8 mouse cellular contexts compared by ENCODE assay signal in the genomic region with DNA sequence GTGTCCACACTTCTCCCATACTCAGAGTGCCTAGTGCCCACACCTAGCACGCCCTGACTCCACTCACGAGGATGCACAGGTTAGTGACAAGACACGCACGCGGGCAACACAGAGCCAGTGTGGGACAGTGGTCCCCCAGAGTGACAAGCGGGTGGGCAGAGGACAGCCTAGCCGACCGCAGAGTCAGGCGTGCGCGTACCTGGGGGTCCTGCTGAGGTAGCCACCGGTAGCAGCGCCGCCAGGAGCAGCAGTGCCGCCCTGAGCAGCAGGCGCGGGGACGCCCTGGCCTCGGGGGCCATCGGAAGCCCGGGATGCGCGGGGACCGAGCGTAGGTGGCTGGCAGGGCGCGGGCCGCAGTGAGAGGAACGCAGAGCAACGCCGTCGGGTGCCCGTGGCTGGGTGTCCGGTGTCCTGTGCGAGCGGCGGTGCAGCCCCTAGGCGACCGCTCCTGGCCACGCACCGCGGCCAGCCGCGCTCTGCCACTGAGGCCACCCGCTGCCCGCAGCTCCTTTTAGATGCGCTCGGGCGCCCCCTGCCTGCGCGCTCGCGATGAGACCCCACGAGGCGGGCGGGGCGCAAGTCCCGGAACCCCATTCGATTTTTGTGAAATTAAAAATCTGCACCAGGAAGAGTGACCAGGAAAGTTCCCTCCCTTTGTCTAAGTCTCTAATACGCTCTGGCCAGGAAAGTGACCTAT. TPM values are rescaled to one million over a fixed set of nuclear protein-coding genes. Genes with fewer than 3 reads are reported as not detected.
DNase-seq lines count a peak whose midpoint lies in the region; ATAC-seq and TF ChIP-seq lines count a peak whose summit lies in the region.

A gene (minus strand): TSS at position 484 of the 697 bp plus-strand sequence.

- no peaks in the 10 kb centered on the region for H3K79me2 ChIP-seq in liver, adult 2 months (ENCODE audit: control insufficient read depth, insufficient read depth, low read length)

- no peaks in the 10 kb centered on the region for H3K4me1 ChIP-seq in kidney, adult 2 months (ENCODE audit: control insufficient read depth, insufficient read depth, low read length)
- no peaks in the 10 kb centered on the region for H3K4me1 ChIP-seq in liver, adult 2 months (ENCODE audit: control insufficient read depth, insufficient read depth, low read length)
- H3K4me1 ChIP-seq in midbrain, postnatal 0 days (ENCODE audit: insufficient read depth, low read length): 0 out of 2 replicates have a peak, but pooled peaks cover 4% of the 10 kb centered on the region

- no peak for TF ChIP-seq POLR2A in kidney, adult 2 months (IDR thresholded peaks at IDR 0.05; ENCODE audit: low read depth, low read length)
- TF ChIP-seq POLR2A in liver, adult 2 months (IDR thresholded peaks at IDR 0.05; ENCODE audit: extremely low read depth, insufficient read depth, low read length): no peak

- H3K36me3 ChIP-seq in kidney, adult 2 months (ENCODE audit: control insufficient read depth, insufficient read depth, low read length): no peaks in the 10 kb centered on the region
- H3K36me3 ChIP-seq in liver, adult 2 months (ENCODE audit: control insufficient read depth, insufficient read depth, low read length): no peaks in the 10 kb centered on the region
- H3K36me3 ChIP-seq in midbrain, postnatal 0 days (ENCODE audit: insufficient read depth, low read length): no peaks in the 10 kb centered on the region

- TF ChIP-seq CTCF in kidney, adult 2 months (conservative IDR thresholded peaks at IDR 0.05; ENCODE audit: insufficient read depth, insufficient read length, low read depth, low read length): peak; percentile 43; the same call in 1 of the 2 replicates
- TF ChIP-seq CTCF in liver, adult 2 months (IDR thresholded peaks at IDR 0.05; ENCODE audit: low read depth, low read length): peak; percentile 47
- TF ChIP-seq CTCF in midbrain, postnatal 0 days (IDR thresholded peaks at IDR 0.05): peak; percentile 81

- no peak for ATAC-seq in cerebellum, adult (ENCODE audit: insufficient number of reproducible peaks, low FRiP score, low TSS enrichment)
- peak; percentile 63; the same call in 1 of the 2 replicates for ATAC-seq in midbrain, postnatal 0 days (ENCODE audit: low FRiP score)

- H3K9me3 ChIP-seq in midbrain, postnatal 0 days (ENCODE audit: low read length): no peaks in the 10 kb centered on the region

- no peaks in the 10 kb centered on the region for H3K27me3 ChIP-seq in kidney, adult 2 months (replicated peaks; ENCODE audit: control insufficient read depth, insufficient read depth, low read length)
- H3K27me3 ChIP-seq in liver, adult 2 months (ENCODE audit: control insufficient read depth, insufficient read depth, low read length): no peaks in the 10 kb centered on the region; the same call in 1 of the 2 replicates
- H3K27me3 ChIP-seq in midbrain, postnatal 0 days (ENCODE audit: insufficient read depth, low read length): peaks cover 20% of the 10 kb centered on the region; the same call in 1 of the 2 replicates

- H3K9ac ChIP-seq in liver, adult 2 months (ENCODE audit: low read depth, low read length): no peak within 1 kb of the TSS
- H3K9ac ChIP-seq in midbrain, postnatal 0 days (replicated peaks; ENCODE audit: low read length, poor library complexity, severe bottlenecking): peak within 1 kb of the TSS; percentile 61

- peak; percentile 3 to 41 for DNase-seq in cerebellum, adult 18-20 months
- DNase-seq in embryo, embryonic 9.5 days (ENCODE audit: extremely low spot score): peak; percentile 66
- DNase-seq in heart, adult 18-20 months: peak; percentile 67 to 85
- peak; percentile 29 for DNase-seq in kidney, adult 2 months
- DNase-seq in liver, adult 2 months (ENCODE audit: extremely low read depth, low read depth, low spot score): no peak
- DNase-seq in midbrain, postnatal 0 days (ENCODE audit: low spot score): peak; percentile 67
- DNase-seq in testis, postnatal 14 days (ENCODE audit: low spot score): peak; percentile 22

- H3K27ac ChIP-seq in kidney, adult 2 months (ENCODE audit: insufficient read depth, low read depth, low read length): no peak within 1 kb of the TSS
- H3K27ac ChIP-seq in liver, adult 2 months (replicated peaks; ENCODE audit: insufficient read depth, low read depth, low read length): no peak within 1 kb of the TSS
- no peak within 1 kb of the TSS for H3K27ac ChIP-seq in midbrain, postnatal 0 days (ENCODE audit: low read depth, low read length)

- WGBS in kidney, adult 2 months: 2% methylated on average over 60 of the region's 60 CpGs
- 4% methylated on average over 58 of the region's 60 CpGs for WGBS in liver, adult 2 months
- WGBS in midbrain, postnatal 0 days: 3% methylated on average over 53 of the region's 60 CpGs

- peak within 1 kb of the TSS; percentile 99 for H3K4me2 ChIP-seq in midbrain, postnatal 0 days (ENCODE audit: low read depth, low read length, poor library complexity, severe bottlenecking)

- peak within 1 kb of the TSS; percentile 9; the same call in 1 of the 2 replicates for H3K4me3 ChIP-seq in kidney, adult 2 months (ENCODE audit: insufficient read depth, low read depth, low read length)
- peak within 1 kb of the TSS; percentile 0; the same call in 1 of the 2 replicates for H3K4me3 ChIP-seq in liver, adult 2 months (ENCODE audit: insufficient read depth, low read depth, low read length)
- H3K4me3 ChIP-seq in midbrain, postnatal 0 days (ENCODE audit: low read depth, low read length): peak within 1 kb of the TSS; percentile 56

RNA-seq across cellular contexts. Expression of the gene that starts here (rescaled TPM):
- total RNA-seq in heart, adult 18-20 months (2021): 10 to 100 TPM; 12.3 to 15.9 TPM
- polyA plus RNA-seq in kidney, adult 2 months (2012; rRNA removed): 2.0 TPM in 2 replicates
- total RNA-seq in liver, adult 2 months (2014; rRNA removed): 0.54 and 0.83 TPM in 2 replicates
- polyA plus RNA-seq in liver, adult 2 months (2012; rRNA removed): 0.02 and 0.25 TPM in 2 replicates
- total RNA-seq in midbrain, postnatal 0 days (2014; rRNA removed): 6.0 and 12.0 TPM in 2 replicates
- 7.6 and 8.4 TPM in 2 replicates for polyA plus RNA-seq in midbrain, postnatal 0 days (2015; fragmentation: Nextera tagmentation; extraction: Ambion mirVana)

Comparison
In these comparisons a context has a peak if more than half of its experiments do, and no peak if none do; other contexts are left out.
1. H3K4me3 ChIP-seq: peak in every context shown above with its lines; median percentile 56 in midbrain, postnatal 0 days; 9 in kidney, adult 2 months; 0 in liver, adult 2 months.